Mouse (Mus musculus): Measurements from ENCODE around the gene Acox2. TPM values are rescaled to one million over a fixed set of nuclear protein-coding genes. Genes with fewer than 3 reads are reported as not detected.

The Acox2 gene
- polyA plus RNA-seq, 1 experiment: not detected

DNA sequence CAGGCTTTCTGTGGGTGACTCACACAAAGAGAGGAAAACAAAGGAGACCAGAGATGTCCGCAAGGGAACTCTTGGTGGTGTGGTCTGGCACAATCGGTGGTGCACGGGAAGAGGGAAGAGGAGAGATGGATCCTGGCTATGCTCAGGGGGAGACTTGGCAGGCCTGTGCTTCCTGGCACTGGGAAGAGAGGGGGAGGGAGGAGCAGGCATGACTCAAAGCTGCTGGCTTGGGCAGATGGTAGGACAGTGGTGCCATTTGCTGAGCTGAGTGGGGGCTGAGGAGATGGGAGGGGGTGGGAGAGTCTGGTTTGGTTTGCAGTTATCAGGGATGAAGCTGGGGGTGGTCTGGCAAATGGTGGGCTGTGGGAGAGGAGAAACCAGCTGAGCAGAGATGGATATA is 50.3 kb downstream of the Acox2 start:
- no peaks in the 10 kb centered on the region for H3K9me3 ChIP-seq (ENCODE audit: control insufficient read depth, low read length)
- no peaks in the 10 kb centered on the region for H3K36me3 ChIP-seq (ENCODE audit: control insufficient read depth)
- peaks cover 3% of the 10 kb centered on the region; the same call in 1 of the 2 replicates for H3K27me3 ChIP-seq (ENCODE audit: control insufficient read depth)
- TF ChIP-seq TAL1 (IDR thresholded peaks at IDR 0.05; ENCODE audit: low read length) (no peak), GATA1 (IDR thresholded peaks at IDR 0.05; ENCODE audit: low read length) (no peak)
- peaks cover 6% of the 10 kb centered on the region for H3K4me1 ChIP-seq (ENCODE audit: control insufficient read depth)
- H3K4me3 ChIP-seq (replicated peaks): no peak overlapping the region

DNA sequence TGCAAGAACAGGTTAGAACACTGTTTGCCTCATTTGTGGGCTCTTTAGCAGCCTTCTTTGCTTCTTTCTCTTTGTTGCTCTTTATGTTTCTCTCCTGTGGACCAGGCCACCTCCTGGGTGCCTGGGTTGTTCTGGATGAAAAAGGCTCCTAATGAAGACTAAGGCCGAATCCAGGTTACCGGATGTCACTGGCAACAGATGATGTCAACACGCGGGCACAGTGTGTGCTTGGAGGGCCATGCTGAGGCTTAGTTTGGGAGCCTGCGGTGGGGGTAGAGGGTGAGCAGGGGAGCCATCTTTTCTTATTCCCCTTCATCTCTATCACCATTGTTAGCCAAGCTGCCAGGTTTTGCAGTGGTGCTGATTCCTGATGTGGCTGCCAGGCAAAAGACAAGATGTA is 51.6 kb downstream of the Acox2 start:
- TF ChIP-seq GATA1 (IDR thresholded peaks at IDR 0.05; ENCODE audit: low read length) (no peak), TAL1 (IDR thresholded peaks at IDR 0.05; ENCODE audit: low read length) (no peak)
- H3K9me3 ChIP-seq (ENCODE audit: control insufficient read depth, low read length): no peaks in the 10 kb centered on the region
- peaks cover 3% of the 10 kb centered on the region; the same call in 1 of the 2 replicates for H3K27me3 ChIP-seq (ENCODE audit: control insufficient read depth)
- H3K36me3 ChIP-seq (ENCODE audit: control insufficient read depth): no peaks in the 10 kb centered on the region
- no peaks in the 10 kb centered on the region for H3K4me1 ChIP-seq (ENCODE audit: control insufficient read depth)
- no peak overlapping the region for H3K4me3 ChIP-seq (replicated peaks)

DNA sequence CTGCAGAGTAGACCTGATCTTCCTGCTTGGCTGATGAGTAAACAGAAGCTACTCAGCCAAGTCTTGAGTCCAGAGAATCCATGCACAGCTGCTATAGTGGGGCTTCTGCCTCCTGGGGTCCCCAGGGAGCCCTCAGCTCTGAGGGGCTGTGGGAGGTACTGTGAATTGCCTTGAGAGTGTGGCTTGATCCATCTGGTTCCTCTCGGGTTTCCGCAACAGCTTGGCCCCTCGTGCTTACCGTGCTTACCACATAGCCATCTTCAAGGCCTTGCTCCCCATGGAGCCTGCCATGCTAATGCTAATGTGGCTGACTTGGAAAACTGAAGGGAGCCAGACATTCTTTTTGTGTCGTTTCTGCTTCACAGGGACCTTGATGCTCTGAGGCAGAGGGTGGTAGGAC is 52.0 kb downstream of the Acox2 start:
- no peaks in the 10 kb centered on the region for H3K9me3 ChIP-seq (ENCODE audit: control insufficient read depth, low read length)
- no peak overlapping the region for H3K4me3 ChIP-seq (replicated peaks)
- TF ChIP-seq GATA1 (IDR thresholded peaks at IDR 0.05; ENCODE audit: low read length) (no peak), TAL1 (IDR thresholded peaks at IDR 0.05; ENCODE audit: low read length) (no peak)
- no peaks in the 10 kb centered on the region for H3K4me1 ChIP-seq (ENCODE audit: control insufficient read depth)
- H3K36me3 ChIP-seq (ENCODE audit: control insufficient read depth): no peaks in the 10 kb centered on the region
- H3K27me3 ChIP-seq (ENCODE audit: control insufficient read depth): peaks cover 3% of the 10 kb centered on the region; the same call in 1 of the 2 replicates

DNA sequence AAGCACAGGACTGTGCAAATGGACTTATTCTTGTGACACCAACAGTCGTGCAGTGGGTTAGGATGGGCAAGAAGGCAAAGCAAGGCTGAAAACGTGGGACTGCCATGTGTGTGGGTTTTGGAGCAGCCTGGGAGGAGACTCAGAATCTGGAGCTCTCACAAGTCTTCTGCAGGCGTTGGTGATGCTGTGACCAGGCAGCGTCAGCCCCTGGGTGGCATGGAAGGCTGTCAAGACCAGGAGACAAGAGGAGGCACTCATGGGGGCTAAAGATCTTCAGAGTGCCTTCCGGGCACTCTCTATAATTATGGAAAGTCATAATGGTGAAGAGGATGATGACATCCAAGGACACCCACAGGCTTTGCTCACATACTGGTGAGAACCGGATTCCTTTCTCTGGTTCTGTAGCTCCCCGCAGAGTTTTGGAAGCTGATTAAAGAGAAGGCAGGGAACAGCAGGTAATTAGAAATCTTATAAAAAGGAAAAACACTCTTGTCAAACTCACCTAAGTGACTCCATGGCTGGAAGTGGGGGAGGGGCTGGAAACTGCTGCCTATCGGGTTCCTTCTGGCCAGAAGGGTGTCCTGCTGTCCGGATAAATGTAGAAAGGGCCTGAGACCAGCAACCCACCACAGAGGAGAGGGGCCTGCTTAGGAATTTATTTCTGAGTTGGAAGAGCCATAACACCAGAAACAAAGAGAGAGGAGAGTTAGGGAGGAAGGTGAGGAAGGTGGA is 52.8 kb downstream of the Acox2 start:
- Histone ChIP-seq H3K27me3 (ENCODE audit: control insufficient read depth) (peaks cover 3% of the 10 kb centered on the region; the same call in 1 of the 2 replicates), H3K9me3 (ENCODE audit: control insufficient read depth, low read length) (no peaks in the 10 kb centered on the region), H3K4me3 (replicated peaks) (no peak overlapping the region), H3K36me3 (ENCODE audit: control insufficient read depth) (no peaks in the 10 kb centered on the region), H3K4me1 (ENCODE audit: control insufficient read depth) (no peaks in the 10 kb centered on the region)
- no peak for TF ChIP-seq GATA1 (IDR thresholded peaks at IDR 0.05; ENCODE audit: low read length)
- no peak for TF ChIP-seq TAL1 (IDR thresholded peaks at IDR 0.05; ENCODE audit: low read length)

- Histone ChIP-seq H3K36me3 (ENCODE audit: control insufficient read depth) (no peaks in the 10 kb centered on the region), H3K4me3 (replicated peaks) (no peak overlapping the region), H3K9me3 (ENCODE audit: control insufficient read depth, low read length) (no peaks in the 10 kb centered on the region), H3K4me1 (ENCODE audit: control insufficient read depth) (no peaks in the 10 kb centered on the region), H3K27me3 (ENCODE audit: control insufficient read depth) (peaks cover 3% of the 10 kb centered on the region; the same call in 1 of the 2 replicates)
- no peak for TF ChIP-seq GATA1 (IDR thresholded peaks at IDR 0.05; ENCODE audit: low read length)
- TF ChIP-seq TAL1 (IDR thresholded peaks at IDR 0.05; ENCODE audit: low read length): no peak
Observed at GRCm38 (mm10) chr14:8201715-8202114, 57.4 kb downstream of the Acox2 start.

GRCm38 (mm10) chr14:8200769-8201168 is 58.4 kb downstream of the Acox2 start:
- Histone ChIP-seq H3K36me3 (ENCODE audit: control insufficient read depth) (no peaks in the 10 kb centered on the region), H3K9me3 (ENCODE audit: control insufficient read depth, low read length) (no peaks in the 10 kb centered on the region), H3K4me3 (replicated peaks) (no peak overlapping the region), H3K27me3 (ENCODE audit: control insufficient read depth) (no peaks in the 10 kb centered on the region), H3K4me1 (ENCODE audit: control insufficient read depth) (no peaks in the 10 kb centered on the region)
- no peak for TF ChIP-seq TAL1 (IDR thresholded peaks at IDR 0.05; ENCODE audit: low read length)
- no peak for TF ChIP-seq GATA1 (IDR thresholded peaks at IDR 0.05; ENCODE audit: low read length)

DNA sequence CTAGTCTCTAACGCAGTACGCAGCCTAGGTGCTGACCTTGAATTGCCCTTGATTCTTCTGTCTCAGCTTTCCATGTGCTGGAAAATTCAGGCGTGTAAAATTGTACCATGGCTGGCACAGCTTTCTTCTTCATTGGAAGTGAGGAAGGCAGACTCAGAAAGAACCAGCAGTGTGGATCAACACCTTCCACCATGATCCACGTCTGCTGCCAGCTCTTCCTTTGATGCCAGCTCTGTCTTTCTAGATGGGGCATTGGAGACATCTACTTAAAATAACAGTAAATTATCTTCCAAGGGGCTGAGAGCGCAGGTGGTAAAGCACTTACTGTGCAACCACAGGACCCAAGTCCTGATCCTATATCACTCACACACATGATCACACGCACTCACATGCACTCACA is 66.4 kb downstream of the Acox2 start:
- no peaks in the 10 kb centered on the region for H3K27me3 ChIP-seq (ENCODE audit: control insufficient read depth)
- H3K36me3 ChIP-seq (ENCODE audit: control insufficient read depth): no peaks in the 10 kb centered on the region
- H3K4me1 ChIP-seq (ENCODE audit: control insufficient read depth): no peaks in the 10 kb centered on the region
- no peak overlapping the region for H3K4me3 ChIP-seq (replicated peaks)
- TF ChIP-seq TAL1 (IDR thresholded peaks at IDR 0.05; ENCODE audit: low read length) (no peak), GATA1 (IDR thresholded peaks at IDR 0.05; ENCODE audit: low read length) (no peak)
- H3K9me3 ChIP-seq (ENCODE audit: control insufficient read depth, low read length): no peaks in the 10 kb centered on the region

DNA sequence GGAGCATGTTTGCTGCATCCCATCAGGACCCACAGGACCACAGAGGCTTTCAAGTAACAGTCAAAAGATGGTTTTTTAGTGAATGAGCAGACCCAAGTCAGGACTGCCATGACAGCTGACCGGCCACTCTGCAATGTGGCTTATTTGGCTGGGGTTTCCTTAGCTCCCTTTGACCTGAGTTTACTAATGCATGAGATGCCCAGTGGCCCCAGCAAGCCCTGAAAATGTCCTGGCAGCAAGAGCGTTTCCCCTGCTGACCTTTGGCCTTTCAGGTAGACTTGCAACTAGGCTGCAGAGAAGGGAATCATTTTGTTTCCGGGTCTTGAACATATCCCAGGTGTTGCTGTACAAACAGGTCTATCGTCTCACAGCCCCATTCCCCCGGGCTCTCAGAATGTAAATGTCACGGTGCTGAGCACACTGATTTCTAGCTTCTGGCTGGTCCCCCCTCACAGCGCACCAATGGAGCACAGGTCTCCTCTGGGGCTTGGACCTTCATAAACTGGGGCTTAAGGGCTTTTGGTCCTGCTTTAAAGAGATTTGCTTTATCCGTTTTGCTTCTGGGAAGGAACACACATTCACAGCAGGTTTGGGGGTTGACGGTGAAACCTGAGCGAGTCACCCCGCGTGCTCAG is 67.7 kb downstream of the Acox2 start:
- H3K4me1 ChIP-seq (ENCODE audit: control insufficient read depth): no peaks in the 10 kb centered on the region
- no peaks in the 10 kb centered on the region for H3K9me3 ChIP-seq (ENCODE audit: control insufficient read depth, low read length)
- no peaks in the 10 kb centered on the region for H3K27me3 ChIP-seq (ENCODE audit: control insufficient read depth)
- H3K36me3 ChIP-seq (ENCODE audit: control insufficient read depth): no peaks in the 10 kb centered on the region
- no peak overlapping the region for H3K4me3 ChIP-seq (replicated peaks)
- TF ChIP-seq GATA1 (IDR thresholded peaks at IDR 0.05; ENCODE audit: low read length) (no peak), TAL1 (IDR thresholded peaks at IDR 0.05; ENCODE audit: low read length) (no peak)

DNA sequence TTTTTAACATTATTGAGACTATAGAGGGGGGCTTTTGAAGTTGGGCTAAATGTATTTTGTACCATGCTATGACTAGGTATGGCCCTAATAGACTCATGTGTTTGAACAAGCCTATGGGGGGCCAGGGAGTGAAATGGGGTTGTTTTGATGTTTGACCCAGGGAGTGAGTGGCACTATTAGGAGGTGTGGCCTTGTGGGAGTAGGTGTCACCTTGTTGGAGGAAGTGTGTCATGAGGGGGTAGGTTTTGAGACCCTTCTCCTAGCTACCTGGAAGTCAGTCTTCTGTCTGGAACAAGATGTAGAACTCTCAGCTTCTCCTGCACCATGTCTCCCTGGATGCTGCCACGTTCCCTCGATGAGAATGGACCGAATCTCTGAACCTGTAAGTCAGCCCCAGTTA is 68.6 kb downstream of the Acox2 start:
- TF ChIP-seq TAL1 (IDR thresholded peaks at IDR 0.05; ENCODE audit: low read length) (no peak), GATA1 (IDR thresholded peaks at IDR 0.05; ENCODE audit: low read length) (no peak)
- H3K36me3 ChIP-seq (ENCODE audit: control insufficient read depth): no peaks in the 10 kb centered on the region
- H3K9me3 ChIP-seq (ENCODE audit: control insufficient read depth, low read length): no peaks in the 10 kb centered on the region
- no peaks in the 10 kb centered on the region for H3K4me1 ChIP-seq (ENCODE audit: control insufficient read depth)
- no peaks in the 10 kb centered on the region for H3K27me3 ChIP-seq (ENCODE audit: control insufficient read depth)
- H3K4me3 ChIP-seq (replicated peaks): no peak overlapping the region
